Mouse (Mus musculus) kidney, postnatal 0 days (tissue): ENCODE measurements around the gene Slc8a1. TPM values are rescaled to one million over a fixed set of nuclear protein-coding genes. Genes with fewer than 3 reads are reported as not detected.

Experiments used
- ATAC-seq: fragments of 200-750 bp; cut with Nextera tagmentation; replicated peaks from 2 replicates; pipeline ENCODE4 v1.8.0; 2017; ENCODE audit warnings: low read depth, moderate number of reproducible peaks, moderate TSS enrichment, moderate library complexity; ENCODE audit not compliant: low FRiP score
- DNase-seq: peaks from one replicate; pipeline ENCODE4 v3.0.0-alpha.2; 2016; ENCODE audit warnings: low spot score
- H3K27ac ChIP-seq: fragments of 300-500 bp; sonication (generic); 2 replicates; pipeline ENCODE4 v1.5.1; 2014; ENCODE audit warnings: mild to moderate bottlenecking
- H3K27me3 ChIP-seq: fragments of 300-500 bp; sonication (generic); 2 replicates; pipeline ENCODE4 v1.6.1; 2014; ENCODE audit warnings: low read length, mixed read lengths; ENCODE audit not compliant: insufficient read depth
- H3K36me3 ChIP-seq: fragments of 300-500 bp; sonication (generic); 2 replicates; pipeline ENCODE4 v1.6.1; 2014; ENCODE audit warnings: low read length, mixed read lengths; ENCODE audit not compliant: insufficient read depth
- H3K4me1 ChIP-seq: fragments of 300-500 bp; sonication (generic); replicated peaks from 2 replicates; pipeline ENCODE4 v1.6.1; 2014; ENCODE audit warnings: antibody characterized with exemption, low read length, mixed read lengths; ENCODE audit not compliant: insufficient read depth
- H3K4me2 ChIP-seq: fragments of 300-500 bp; sonication (generic); 2 replicates; pipeline ENCODE4 v1.6.1; 2014; ENCODE audit warnings: mild to moderate bottlenecking, low read length, moderate library complexity, mixed read lengths
- H3K4me3 ChIP-seq: fragments of 300-500 bp; sonication (generic); replicated peaks from 2 replicates; pipeline ENCODE4 v1.5.1; 2014; ENCODE audit warnings: low read depth, low read length
- H3K9ac ChIP-seq: fragments of 300-500 bp; sonication (generic); 2 replicates; pipeline ENCODE4 v1.6.1; 2014; ENCODE audit warnings: low read depth, low read length
- H3K9me3 ChIP-seq: fragments of 300-500 bp; sonication (generic); replicated peaks from 2 replicates; pipeline ENCODE4 v1.6.1; 2016; ENCODE audit warnings: low read length, inconsistent platforms, mixed read lengths
- CTCF ChIP-seq: IDR thresholded peaks from 2 replicates; pipeline ENCODE4 v1.5.1; 2016; ENCODE audit warnings: antibody characterized with exemption, low read depth, mild to moderate bottlenecking, moderate library complexity
- WGBS: fragments of 180-500 bp; shearing (Covaris S2); extraction: QIAGEN DNeasy Blood & Tissue Kit; methylation state at CpG from one replicate; pipeline ENCODE4 v1.1.7; 2014; 5-methylcytosine and 5-hydroxymethylcytosine counted together
- polyA plus RNA-seq: library from polyadenylated mRNA; unstranded; fragments of >200 nt; fragmentation: Nextera tagmentation; extraction: Ambion mirVana; gene quantifications from 2 replicates; pipeline ENCODE4 v1.2.1, GENCODE M21; 2015

Gene Slc8a1
- polyA plus RNA-seq = 12.9 and 15.7 TPM in 2 replicates

DNA sequence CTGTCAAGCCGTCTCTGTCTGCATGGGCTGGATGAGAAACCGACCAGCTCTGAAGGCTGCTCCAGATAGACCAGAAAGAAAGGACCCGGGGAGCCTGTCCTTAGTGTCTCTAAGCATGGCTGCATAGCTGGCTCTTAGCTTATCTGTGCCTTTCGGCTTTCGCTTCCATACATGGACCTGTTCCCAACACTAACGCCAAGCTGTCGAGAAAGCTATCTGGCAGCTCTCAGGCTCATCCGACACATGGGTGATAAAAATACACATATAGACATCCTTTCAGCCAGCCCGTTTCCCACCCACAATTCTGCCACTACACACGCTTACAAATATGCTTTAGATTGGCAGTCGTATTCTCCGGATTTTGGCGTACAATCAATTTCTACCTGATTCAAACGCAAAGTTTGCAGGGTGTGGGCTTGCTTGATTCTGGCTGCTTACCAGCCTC lies at the start of gene Slc8a1:
Gene Slc8a1, minus strand, starts transcription at position 67 of the 445 bp plus-strand sequence.
- ATAC-seq (no peak), DNase-seq (no peak)
- Histone ChIP-seq H3K4me3 (no peak within 1 kb of the TSS), H3K4me1 (no peaks in the 10 kb centered on the region), H3K36me3 (no peaks in the 10 kb centered on the region), H3K4me2 (no peak within 1 kb of the TSS), H3K27ac (no peak within 1 kb of the TSS), H3K27me3 (no peaks in the 10 kb centered on the region), H3K9me3 (no peaks in the 10 kb centered on the region), H3K9ac (no peak within 1 kb of the TSS)
- no peak for TF ChIP-seq CTCF
- WGBS = 89% methylated on average over 14 of the region's 14 CpGs

DNA sequence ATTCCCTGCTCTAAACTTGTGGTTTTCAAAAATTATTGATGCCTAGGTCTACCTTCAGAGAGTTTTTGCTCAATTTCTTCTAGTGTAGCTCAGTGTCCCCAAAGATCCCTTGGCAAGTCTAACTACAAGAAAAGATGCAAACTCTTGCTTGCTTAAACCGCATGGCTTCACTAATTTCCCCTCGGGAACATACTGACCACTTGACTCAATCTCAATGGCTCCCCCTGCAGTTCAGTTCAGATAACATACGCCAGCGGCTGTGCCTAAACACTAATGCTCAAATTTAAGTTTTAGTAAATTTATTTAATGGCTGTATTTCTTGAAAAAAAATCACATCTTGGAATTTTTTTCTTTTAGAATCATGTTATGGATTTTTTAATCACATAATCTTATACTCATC lies 49.2 kb upstream of the Slc8a1 start:
- WGBS = 45% methylated on average over 4 of the region's 4 CpGs
- ATAC-seq (no peak), DNase-seq (peak; percentile 80)
- Histone ChIP-seq H3K4me3 (no peak overlapping the region), H3K4me2 (no peak overlapping the region), H3K4me1 (no peaks in the 10 kb centered on the region), H3K27ac (no peak overlapping the region), H3K36me3 (no peaks in the 10 kb centered on the region), H3K27me3 (no peaks in the 10 kb centered on the region), H3K9ac (no peak overlapping the region), H3K9me3 (no peaks in the 10 kb centered on the region)
- peak; percentile 74 for TF ChIP-seq CTCF

DNA sequence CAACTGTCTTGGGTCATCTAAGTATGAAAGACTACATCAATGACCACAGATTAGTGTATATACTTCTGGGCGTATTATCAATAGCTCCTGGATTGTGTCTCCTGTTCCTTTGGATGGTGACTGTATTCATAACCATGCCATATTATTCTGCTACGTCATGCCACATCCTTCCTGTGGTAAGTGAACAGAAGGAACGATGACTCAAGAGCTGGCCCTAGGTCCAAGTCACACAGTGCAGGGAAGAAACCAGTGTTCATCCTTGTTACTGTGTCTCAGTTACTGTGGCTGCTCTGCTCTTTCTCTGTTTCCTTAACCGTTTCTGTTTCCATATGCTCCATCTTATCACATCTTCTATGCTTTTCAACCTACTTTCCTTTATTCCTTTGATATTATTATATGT lies 44.1 kb upstream of the Slc8a1 start:
- H3K36me3 ChIP-seq = no peaks in the 10 kb centered on the region
- H3K4me1 ChIP-seq = no peaks in the 10 kb centered on the region
- no peak for DNase-seq
- no peak for ATAC-seq
- no peak for TF ChIP-seq CTCF
- no peaks in the 10 kb centered on the region for H3K9me3 ChIP-seq
- H3K9ac ChIP-seq = no peak overlapping the region
- 84% methylated on average over 4 of the region's 4 CpGs for WGBS
- H3K4me3 ChIP-seq = no peak overlapping the region
- H3K4me2 ChIP-seq = no peak overlapping the region
- H3K27me3 ChIP-seq = no peaks in the 10 kb centered on the region
- no peak overlapping the region for H3K27ac ChIP-seq

DNA sequence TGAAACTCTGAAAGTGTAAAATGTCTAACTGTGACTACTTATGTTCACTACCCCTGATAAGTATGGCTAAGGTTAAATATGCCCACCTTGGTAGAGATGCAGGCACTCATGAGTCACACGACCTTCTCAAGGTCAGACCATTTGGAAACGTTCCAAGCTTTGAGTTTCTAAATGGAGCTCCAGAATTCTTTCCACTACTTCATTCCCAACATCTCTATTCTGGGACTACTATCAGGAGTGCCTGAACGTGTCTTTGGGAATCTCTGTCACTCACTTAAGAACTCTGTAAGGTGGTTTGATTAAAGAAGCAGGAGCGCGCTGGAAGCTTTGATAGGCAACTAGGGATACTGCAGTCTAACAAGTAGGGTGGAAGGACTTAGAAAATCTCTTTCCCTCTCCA lies 43.3 kb upstream of the Slc8a1 start:
- TF ChIP-seq CTCF = no peak
- Histone ChIP-seq H3K9me3 (no peaks in the 10 kb centered on the region), H3K4me1 (no peaks in the 10 kb centered on the region), H3K27me3 (no peaks in the 10 kb centered on the region), H3K4me3 (no peak overlapping the region), H3K4me2 (no peak overlapping the region), H3K9ac (no peak overlapping the region), H3K36me3 (no peaks in the 10 kb centered on the region), H3K27ac (no peak overlapping the region)
- DNase-seq (no peak), ATAC-seq (no peak)
- 84% methylated on average over 5 of the region's 5 CpGs for WGBS

DNA sequence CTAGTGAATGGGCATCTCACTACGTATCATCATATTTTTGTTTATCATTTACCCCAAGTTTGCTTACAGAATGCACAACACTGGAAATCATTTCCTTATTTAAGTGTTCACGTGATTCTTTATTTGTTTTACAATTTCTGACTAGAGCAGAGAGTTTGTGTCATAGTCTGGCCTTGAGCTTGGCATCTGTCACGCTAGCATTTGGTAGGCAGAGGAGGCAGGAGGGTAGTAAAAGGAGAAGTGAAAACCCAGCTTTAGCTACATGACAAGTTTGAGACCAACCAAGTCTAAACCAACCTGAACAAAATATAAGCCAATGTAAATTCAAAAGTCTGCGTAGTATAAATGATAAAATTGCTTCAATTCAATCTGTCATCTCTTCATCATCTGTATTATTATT lies 41.7 kb upstream of the Slc8a1 start:
- H3K4me2 ChIP-seq = no peak overlapping the region
- H3K36me3 ChIP-seq = no peaks in the 10 kb centered on the region
- no peaks in the 10 kb centered on the region for H3K4me1 ChIP-seq
- H3K4me3 ChIP-seq = no peak overlapping the region
- no peaks in the 10 kb centered on the region for H3K27me3 ChIP-seq
- H3K27ac ChIP-seq = no peak overlapping the region
- ATAC-seq = no peak
- 86% methylated on average over 4 of the region's 4 CpGs for WGBS
- TF ChIP-seq CTCF = no peak
- no peak for DNase-seq
- H3K9ac ChIP-seq = no peak overlapping the region
- H3K9me3 ChIP-seq = no peaks in the 10 kb centered on the region

DNA sequence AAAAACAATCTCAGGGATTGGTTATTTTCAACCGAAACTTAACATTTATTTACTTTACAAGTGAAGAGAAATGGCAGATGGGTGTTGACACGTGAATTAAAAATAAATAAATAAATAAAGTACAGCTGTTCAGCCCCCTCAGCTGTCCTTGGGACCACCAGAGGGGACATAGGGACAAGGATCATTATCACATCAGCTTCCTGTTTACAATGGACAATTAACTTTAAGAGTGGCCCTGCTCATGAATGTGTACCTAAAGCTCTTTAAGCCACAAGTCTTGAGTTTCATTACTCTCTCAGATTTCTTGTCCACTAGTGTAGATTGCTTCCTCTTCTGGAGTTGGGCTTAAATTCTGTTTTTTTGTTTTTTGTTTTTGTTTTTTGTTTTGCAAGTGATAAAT lies 12.5 kb upstream of the Slc8a1 start:
- ATAC-seq (no peak), DNase-seq (peak; percentile 34)
- no peaks in the 10 kb centered on the region for H3K4me1 ChIP-seq
- H3K9ac ChIP-seq = no peak overlapping the region
- WGBS = 47% methylated on average over 2 of the region's 2 CpGs
- no peak for TF ChIP-seq CTCF
- no peak overlapping the region for H3K4me2 ChIP-seq
- H3K27me3 ChIP-seq = no peaks in the 10 kb centered on the region
- H3K27ac ChIP-seq = no peak overlapping the region
- no peaks in the 10 kb centered on the region for H3K9me3 ChIP-seq
- H3K36me3 ChIP-seq = no peaks in the 10 kb centered on the region
- no peak overlapping the region for H3K4me3 ChIP-seq

DNA sequence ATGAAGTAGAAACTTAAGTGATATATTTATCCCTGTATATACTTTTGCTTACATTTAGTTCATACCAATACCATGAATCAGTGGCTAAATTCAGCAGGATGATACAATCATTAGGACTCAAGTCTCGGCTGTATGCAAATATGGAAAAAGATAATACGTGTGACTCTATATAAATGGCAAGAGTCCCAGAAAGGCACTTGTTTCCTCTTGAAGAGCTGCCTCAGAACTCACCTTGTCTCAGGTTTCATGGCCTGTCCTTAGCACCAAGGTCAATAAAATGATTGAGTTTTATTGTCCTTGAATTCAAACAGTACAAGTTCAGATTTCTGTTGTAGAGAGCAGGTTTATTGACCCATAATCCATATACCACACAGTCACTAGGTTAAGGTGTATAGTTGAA lies 4.9 kb upstream of the Slc8a1 start:
- Histone ChIP-seq H3K4me3 (no peak overlapping the region), H3K27ac (no peak overlapping the region), H3K9me3 (no peaks in the 10 kb centered on the region), H3K9ac (no peak overlapping the region), H3K4me2 (no peak overlapping the region), H3K36me3 (no peaks in the 10 kb centered on the region), H3K4me1 (no peaks in the 10 kb centered on the region), H3K27me3 (no peaks in the 10 kb centered on the region)
- no peak for DNase-seq
- WGBS = 50% methylated on average over 2 of the region's 2 CpGs
- no peak for ATAC-seq
- no peak for TF ChIP-seq CTCF
